Mouse (Mus musculus) spleen, embryonic (tissue): ENCODE results near the gene Armh3.

ENCODE experiments used
- CTCF ChIA-PET: fragments of 350-600 bp; sonication (Branson Sonifier 250); formaldehyde crosslinking; loops from one replicate; lab custom pipeline; 2022; lab: Charles Lee

The Armh3 gene

GRCm38 (mm10) chr19:45796061-45796556 lies 202.2 kb downstream of the Armh3 start:
- CTCF ChIA-PET = interaction anchor here (0.7 kb wide), 1 partner anchor 1761 kb away, joined by 5 read pairs; no protein-coding TSS in a partner anchor

GRCm38 (mm10) chr19:45795406-45795944 lies 202.8 kb downstream of the Armh3 start:
- CTCF ChIA-PET = interaction anchor here (0.7 kb wide), 1 partner anchor 1760 kb away, joined by 5 read pairs; no protein-coding TSS in a partner anchor

- CTCF ChIA-PET = no interaction called here
Observed at GRCm38 (mm10) chr19:45794718-45795117, 203.6 kb downstream of the Armh3 start.

- CTCF ChIA-PET = no interaction called here
Observed at GRCm38 (mm10) chr19:45792404-45792803, 205.9 kb downstream of the Armh3 start.

GRCm38 (mm10) chr19:45789888-45790874 lies 208.1 kb downstream of the Armh3 start:
- CTCF ChIA-PET = interaction anchor here (0.7 kb wide), 2 partner anchors 224 to 537 kb away, joined by 4 read pairs; no protein-coding TSS in a partner anchor

GRCm38 (mm10) chr19:45789365-45789764 lies 208.9 kb downstream of the Armh3 start:
- CTCF ChIA-PET = no interaction called here

- CTCF ChIA-PET = interaction anchor here (0.7 kb wide), 4 partner anchors 12 to 775 kb away, joined by 3 to 10 read pairs (median 4); no protein-coding TSS in a partner anchor
Observed at GRCm38 (mm10) chr19:45788337-45788736, 210.0 kb downstream of the Armh3 start.

- CTCF ChIA-PET = interaction anchor here (0.6 to 1.0 kb wide), 3 partner anchors 16 to 36 kb away, joined by 3 to 4 read pairs (median 3); no protein-coding TSS in a partner anchor
Observed at GRCm38 (mm10) chr19:45787450-45787849, 210.8 kb downstream of the Armh3 start.

GRCm38 (mm10) chr19:45785470-45785869 lies 212.8 kb downstream of the Armh3 start:
- CTCF ChIA-PET = interaction anchor here (0.7 kb wide), 1 partner anchor 29 kb away, joined by 3 read pairs; no protein-coding TSS in a partner anchor

- CTCF ChIA-PET = interaction anchor here (0.7 kb wide), 2 partner anchors 33 to 46 kb away, joined by 5 to 18 read pairs; no protein-coding TSS in a partner anchor
Observed at GRCm38 (mm10) chr19:45783933-45784576, 214.2 kb downstream of the Armh3 start.

GRCm38 (mm10) chr19:45783181-45783932 lies 214.9 kb downstream of the Armh3 start, which contains the start of gene Mgea5:
TSS of gene Mgea5 (minus strand) at chr19:45783837.
- CTCF ChIA-PET = interaction anchor here (0.7 kb wide), 1 partner anchor 46 kb away, joined by 18 read pairs; no protein-coding TSS in a partner anchor

GRCm38 (mm10) chr19:45782315-45783001 lies 215.8 kb downstream of the Armh3 start:
- CTCF ChIA-PET = interaction anchor here (0.7 kb wide), 1 partner anchor 199 kb away, joined by 3 read pairs; no protein-coding TSS in a partner anchor

GRCm38 (mm10) chr19:45781676-45782075 lies 216.6 kb downstream of the Armh3 start:
- CTCF ChIA-PET = interaction anchor here (0.7 to 0.8 kb wide), 2 partner anchors 57 to 200 kb away, joined by 3 to 4 read pairs; no protein-coding TSS in a partner anchor

GRCm38 (mm10) chr19:45780350-45780915 lies 217.9 kb downstream of the Armh3 start:
- CTCF ChIA-PET = interaction anchor here (0.7 kb wide), 1 partner anchor 63 kb away, joined by 4 read pairs; no protein-coding TSS in a partner anchor

- CTCF ChIA-PET = interaction anchor here (0.6 kb wide), 2 partner anchors 26 to 223 kb away, joined by 4 to 14 read pairs; no protein-coding TSS in a partner anchor
Observed at GRCm38 (mm10) chr19:45775486-45775885, 222.8 kb downstream of the Armh3 start.

- CTCF ChIA-PET = interaction anchor here (0.6 kb wide), 1 partner anchor 16 kb away, joined by 3 read pairs; no protein-coding TSS in a partner anchor
Observed at GRCm38 (mm10) chr19:45771501-45771900, 226.8 kb downstream of the Armh3 start.
